Mouse (Mus musculus) midbrain, embryonic 14.5 days (tissue): ENCODE measurements at regions not wholly inside any gene's neighbourhood (a gene's known extent, or its start where the extent isn't known, plus 50 kb on each side); places are given as distances from the start of the nearest gene placed in this dataset.

Experiments
- ATAC-seq: fragments of 200-750 bp; cut with Nextera tagmentation; 2 replicates; pipeline ENCODE4 v1.8.0; 2017; ENCODE audit warnings: moderate number of reproducible peaks, moderate library complexity; ENCODE audit not compliant: low FRiP score, low TSS enrichment
- DNase-seq: peaks from one replicate; pipeline ENCODE4 v3.0.0-alpha.2; 2015
- H3K27ac ChIP-seq: fragments of 300-500 bp; sonication (generic); replicated peaks from 2 replicates; pipeline ENCODE4 v1.5.1; 2014; ENCODE audit warnings: mild to moderate bottlenecking, low read depth, low read length, moderate library complexity
- H3K27me3 ChIP-seq: fragments of 300-500 bp; sonication (generic); 2 replicates; pipeline ENCODE4 v1.6.1; 2014; ENCODE audit warnings: low read length, control low read depth, mixed read lengths; ENCODE audit not compliant: control insufficient read depth, insufficient read depth
- H3K36me3 ChIP-seq: fragments of 300-500 bp; sonication (generic); 2 replicates; pipeline ENCODE4 v1.6.1; 2014; ENCODE audit warnings: low read length, control low read depth; ENCODE audit not compliant: control insufficient read depth, insufficient read depth
- H3K4me1 ChIP-seq: fragments of 300-500 bp; sonication (generic); 2 replicates; pipeline ENCODE4 v1.6.1; 2014; ENCODE audit warnings: mild to moderate bottlenecking, antibody characterized with exemption, low read length, control low read depth; ENCODE audit not compliant: control insufficient read depth, insufficient read depth
- H3K4me2 ChIP-seq: fragments of 300-500 bp; sonication (generic); 2 replicates; pipeline ENCODE4 v1.6.1; 2014; ENCODE audit warnings: mild to moderate bottlenecking, low read length, moderate library complexity
- H3K4me3 ChIP-seq: fragments of 300-500 bp; sonication (generic); replicated peaks from 2 replicates; pipeline ENCODE4 v1.5.1; 2014; ENCODE audit warnings: low read depth, low read length
- H3K9ac ChIP-seq: fragments of 300-500 bp; sonication (generic); replicated peaks from 2 replicates; pipeline ENCODE4 v1.6.1; 2014; ENCODE audit warnings: mild to moderate bottlenecking, low read length, moderate library complexity
- H3K9me3 ChIP-seq: fragments of 300-500 bp; sonication (generic); 2 replicates; pipeline ENCODE4 v1.6.1; 2016; ENCODE audit warnings: low read length, control low read depth, mixed read lengths; ENCODE audit not compliant: control insufficient read depth
- WGBS: fragments of 180-500 bp; shearing (Covaris S2); extraction: QIAGEN DNeasy Blood & Tissue Kit; methylation state at CpG from one replicate; pipeline ENCODE4 v1.1.7; 2014; 5-methylcytosine and 5-hydroxymethylcytosine counted together

DNA sequence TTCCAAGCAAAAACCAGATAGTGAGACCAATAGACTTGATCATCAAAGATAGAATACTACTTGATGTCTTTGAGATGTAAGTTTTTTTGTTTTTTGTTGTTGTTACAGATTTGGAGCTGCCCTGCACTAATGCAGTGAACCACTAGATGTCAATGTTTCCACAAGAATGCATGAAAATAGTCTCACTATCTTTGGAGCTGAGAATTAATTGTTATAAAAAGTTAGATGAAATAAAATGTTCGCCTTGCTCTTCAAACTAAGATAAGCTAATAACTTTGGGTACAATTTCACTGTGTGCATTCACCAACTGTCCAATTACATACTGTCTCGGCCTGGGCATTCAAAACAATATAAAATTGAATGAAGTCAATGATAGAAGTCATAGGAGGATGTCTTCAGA is 223.2 kb upstream of the Agtr1b start:
- no peak overlapping the region for H3K4me2 ChIP-seq
- no peaks in the 10 kb centered on the region for H3K27me3 ChIP-seq
- H3K9ac ChIP-seq = no peak overlapping the region
- DNase-seq (peak; percentile 81), ATAC-seq (no peak; the same call in 1 of the 2 replicates)
- no peaks in the 10 kb centered on the region for H3K4me1 ChIP-seq
- H3K4me3 ChIP-seq = no peak overlapping the region
- H3K9me3 ChIP-seq = no peaks in the 10 kb centered on the region
- WGBS = 55% methylated on average over 2 of the region's 2 CpGs
- H3K27ac ChIP-seq = no peak overlapping the region
- no peaks in the 10 kb centered on the region for H3K36me3 ChIP-seq

DNA sequence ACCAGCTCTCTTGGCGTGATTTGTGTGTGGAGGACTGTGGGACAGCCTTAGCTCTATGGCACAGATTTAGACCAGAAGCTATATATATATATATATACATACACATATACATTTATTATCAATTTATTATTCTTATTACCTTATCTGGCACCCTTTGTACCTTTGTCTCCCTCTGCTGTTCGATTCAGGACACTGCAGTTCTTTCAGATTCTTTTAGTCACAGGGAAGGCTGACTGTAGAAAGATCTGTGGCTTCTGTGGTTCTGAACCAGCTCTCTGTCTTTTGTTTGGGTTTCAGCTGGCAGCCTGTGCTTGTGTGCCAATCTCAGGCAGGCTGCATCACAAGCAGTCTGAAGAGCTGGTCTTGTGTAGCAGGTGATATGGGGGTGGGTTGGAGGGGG is 184.6 kb upstream of the Agtr1b start:
- WGBS = 43% methylated on average over 2 of the region's 2 CpGs
- no peaks in the 10 kb centered on the region for H3K36me3 ChIP-seq
- no peaks in the 10 kb centered on the region for H3K9me3 ChIP-seq
- no peaks in the 10 kb centered on the region for H3K4me1 ChIP-seq
- no peak overlapping the region for H3K9ac ChIP-seq
- no peaks in the 10 kb centered on the region for H3K27me3 ChIP-seq
- no peak overlapping the region for H3K4me2 ChIP-seq
- no peak overlapping the region for H3K27ac ChIP-seq
- DNase-seq (peak; percentile 15), ATAC-seq (0 out of 2 replicates have a peak, but pooled peaks have one; percentile 14)
- no peak overlapping the region for H3K4me3 ChIP-seq

DNA sequence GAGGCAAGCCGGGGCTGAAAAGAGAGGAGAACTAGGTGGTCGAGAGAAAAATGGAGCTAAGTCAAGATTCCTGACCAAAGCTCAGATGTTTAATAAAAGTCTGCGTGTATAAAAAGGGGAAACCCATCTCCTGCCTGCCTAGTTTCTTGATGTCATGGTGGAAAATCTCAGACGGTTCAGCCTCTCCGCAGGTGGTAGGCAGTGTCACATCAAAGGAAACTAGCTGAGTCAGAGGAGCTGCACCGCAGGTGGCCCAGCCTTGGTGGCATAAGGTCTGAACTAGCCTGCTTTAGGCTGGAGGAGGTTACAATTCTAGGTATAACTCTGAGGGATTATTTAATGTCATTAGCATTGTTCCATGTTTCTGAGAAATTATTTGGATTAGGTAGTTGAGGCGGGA is 177.0 kb upstream of the Agtr1b start:
- ATAC-seq (no peak), DNase-seq (no peak)
- Histone ChIP-seq H3K4me3 (no peak overlapping the region), H3K9ac (no peak overlapping the region), H3K9me3 (no peaks in the 10 kb centered on the region), H3K27me3 (no peaks in the 10 kb centered on the region), H3K27ac (no peak overlapping the region), H3K4me2 (no peak overlapping the region), H3K4me1 (no peaks in the 10 kb centered on the region), H3K36me3 (no peaks in the 10 kb centered on the region)
- 65% methylated on average over 7 of the region's 7 CpGs for WGBS

DNA sequence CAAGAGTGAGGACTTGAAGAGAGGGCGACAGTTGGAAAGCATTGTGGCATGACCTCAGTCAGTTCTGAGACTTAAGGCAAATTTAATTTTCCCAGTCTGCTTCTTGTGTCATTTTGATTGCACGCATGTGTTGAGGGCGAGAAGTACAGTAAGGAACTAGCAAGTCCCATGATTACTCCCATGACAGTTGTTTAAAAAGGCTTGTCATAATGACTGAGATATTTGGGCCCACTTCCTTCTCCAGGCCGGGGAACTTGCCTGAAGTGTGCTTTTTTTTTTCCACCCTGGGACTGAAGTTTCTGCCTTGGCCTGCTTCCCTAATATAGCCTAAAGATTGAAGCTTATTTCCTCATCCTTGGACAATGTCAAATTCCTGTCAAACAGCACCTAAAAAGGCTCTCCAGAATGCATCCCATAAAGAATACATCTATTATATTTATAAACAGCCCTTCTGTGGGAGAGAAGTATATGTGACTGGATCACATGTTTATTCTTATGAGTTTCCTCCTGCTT is 171.6 kb upstream of the Agtr1b start:
- Histone ChIP-seq H3K4me3 (no peak overlapping the region), H3K27me3 (no peaks in the 10 kb centered on the region), H3K9ac (no peak overlapping the region), H3K9me3 (peaks cover 5% of the 10 kb centered on the region; the same call in 1 of the 2 replicates), H3K4me2 (no peak overlapping the region), H3K27ac (no peak overlapping the region), H3K4me1 (no peaks in the 10 kb centered on the region), H3K36me3 (no peaks in the 10 kb centered on the region)
- WGBS = 88% methylated on average over 4 of the region's 4 CpGs
- DNase-seq (no peak), ATAC-seq (no peak)

DNA sequence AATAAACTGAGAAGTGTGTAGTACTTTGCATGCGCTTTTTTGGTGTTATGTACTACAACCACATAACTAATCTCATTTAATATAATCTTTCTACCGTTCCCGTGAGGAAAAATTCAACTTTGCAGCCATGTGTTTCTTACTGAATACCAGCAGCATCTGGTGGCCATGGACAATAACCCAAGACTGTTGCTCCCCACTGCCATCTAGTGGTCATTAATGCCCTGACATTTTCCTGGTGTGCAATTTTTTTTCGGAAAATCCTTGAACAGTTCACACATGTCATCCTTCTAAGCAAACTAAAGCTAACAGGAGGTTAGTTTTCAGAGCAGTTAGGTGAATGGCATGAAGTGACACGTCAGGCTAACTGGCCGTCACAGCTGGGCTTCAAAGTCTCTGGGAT is 153.8 kb upstream of the Agtr1b start:
- H3K4me2 ChIP-seq = no peak overlapping the region
- ATAC-seq = no peak
- no peaks in the 10 kb centered on the region for H3K9me3 ChIP-seq
- peak; percentile 79 for DNase-seq
- WGBS = 61% methylated on average over 6 of the region's 6 CpGs
- H3K27ac ChIP-seq = no peak overlapping the region
- no peaks in the 10 kb centered on the region for H3K4me1 ChIP-seq
- no peaks in the 10 kb centered on the region for H3K36me3 ChIP-seq
- no peak overlapping the region for H3K4me3 ChIP-seq
- H3K9ac ChIP-seq = no peak overlapping the region
- H3K27me3 ChIP-seq = no peaks in the 10 kb centered on the region

DNA sequence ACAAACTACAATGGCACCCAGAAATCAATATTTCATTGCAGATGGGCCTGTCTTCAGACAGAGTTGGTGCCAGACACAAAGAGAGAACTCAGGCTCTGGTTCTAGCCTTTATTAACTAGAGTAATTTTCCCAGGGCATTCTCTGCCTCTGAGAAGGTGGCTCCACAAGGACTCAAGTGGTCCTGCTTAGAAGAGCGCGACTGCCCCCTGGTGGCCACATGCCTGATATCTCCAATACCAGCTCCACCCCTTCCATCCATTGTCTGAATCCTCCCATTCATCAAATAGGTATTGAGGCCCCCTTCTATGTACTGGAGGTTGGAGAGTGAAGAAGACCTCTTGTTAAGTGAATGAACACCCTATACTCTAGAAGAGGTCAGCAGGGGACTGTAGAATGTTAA is 142.2 kb upstream of the Agtr1b start:
- ATAC-seq = no peak; the same call in 1 of the 2 replicates
- H3K4me1 ChIP-seq = no peaks in the 10 kb centered on the region
- DNase-seq = peak; percentile 83
- no peaks in the 10 kb centered on the region for H3K9me3 ChIP-seq
- WGBS = 0% methylated on average over 2 of the region's 2 CpGs
- H3K36me3 ChIP-seq = no peaks in the 10 kb centered on the region
- H3K27ac ChIP-seq = no peak overlapping the region
- no peak overlapping the region for H3K9ac ChIP-seq
- no peak overlapping the region for H3K4me2 ChIP-seq
- H3K4me3 ChIP-seq = no peak overlapping the region
- no peaks in the 10 kb centered on the region for H3K27me3 ChIP-seq

DNA sequence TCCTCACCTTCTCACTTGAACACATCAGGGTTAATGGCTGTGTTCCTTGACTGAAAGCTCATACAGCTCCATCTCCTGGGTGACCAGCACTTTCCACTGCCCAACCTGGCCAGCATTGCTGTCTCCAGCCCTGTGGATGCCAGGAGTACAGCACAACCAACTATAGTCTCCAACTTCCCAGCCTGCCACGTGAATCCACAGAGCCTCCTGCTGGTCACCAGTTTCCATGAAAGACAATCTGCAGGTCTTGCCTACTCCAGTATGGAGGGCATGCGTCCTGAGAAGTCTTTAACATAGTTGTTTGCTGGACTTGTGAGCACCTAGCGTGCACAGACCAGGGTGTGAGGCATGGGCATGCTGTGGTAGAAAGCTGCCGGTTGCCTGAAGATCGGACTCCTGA is 138.6 kb upstream of the Agtr1b start:
- ATAC-seq (no peak), DNase-seq (no peak)
- no peak overlapping the region for H3K4me2 ChIP-seq
- no peaks in the 10 kb centered on the region for H3K27me3 ChIP-seq
- no peaks in the 10 kb centered on the region for H3K4me1 ChIP-seq
- H3K4me3 ChIP-seq = no peak overlapping the region
- H3K27ac ChIP-seq = no peak overlapping the region
- H3K9me3 ChIP-seq = no peaks in the 10 kb centered on the region
- WGBS = 86% methylated on average over 5 of the region's 5 CpGs
- H3K36me3 ChIP-seq = no peaks in the 10 kb centered on the region
- H3K9ac ChIP-seq = no peak overlapping the region
